Mouse (Mus musculus) testis, postnatal 10 days (tissue): ENCODE data around the gene Fmo4.

Source experiments
- DNase-seq: peaks from one replicate; pipeline ENCODE4 v3.0.0; 2021; ENCODE audit warnings: low spot score

Fmo4 gene

DNA sequence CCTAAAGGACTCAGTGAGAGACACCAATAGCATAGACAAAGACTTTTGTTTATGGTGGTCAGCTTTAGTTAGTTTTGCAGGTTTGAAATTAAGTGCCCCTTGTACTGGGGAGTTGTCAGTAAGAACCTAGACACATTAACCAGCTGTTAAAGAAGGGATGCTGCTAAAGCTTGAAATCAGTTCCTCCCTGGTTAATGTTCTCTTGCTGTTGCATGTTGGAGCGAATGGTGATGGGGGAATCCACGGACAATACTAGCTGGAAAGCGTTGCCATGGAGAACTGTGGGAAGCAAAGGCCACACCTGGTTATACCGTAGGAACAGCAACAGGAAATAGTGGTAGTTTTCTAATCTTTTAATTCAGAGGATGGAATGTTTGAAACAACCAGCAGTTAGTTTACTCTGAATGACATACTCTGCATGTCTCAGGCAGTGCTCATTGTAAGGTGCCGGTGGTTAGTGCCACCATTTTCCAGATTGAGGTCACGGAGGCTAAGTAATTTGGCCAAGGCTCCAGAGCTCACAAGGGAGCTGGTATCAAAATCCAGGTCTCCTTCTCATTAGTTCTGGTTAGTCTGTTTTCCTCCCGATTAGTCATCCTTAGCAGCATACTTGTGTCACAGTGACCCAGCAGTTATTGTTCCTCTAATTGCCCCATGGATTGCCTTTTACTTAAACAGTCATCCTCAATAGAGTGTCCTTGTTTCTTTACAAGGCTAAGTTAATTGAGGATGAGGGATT lies 21.3 kb downstream of the Fmo4 start:
- no peak for DNase-seq

DNA sequence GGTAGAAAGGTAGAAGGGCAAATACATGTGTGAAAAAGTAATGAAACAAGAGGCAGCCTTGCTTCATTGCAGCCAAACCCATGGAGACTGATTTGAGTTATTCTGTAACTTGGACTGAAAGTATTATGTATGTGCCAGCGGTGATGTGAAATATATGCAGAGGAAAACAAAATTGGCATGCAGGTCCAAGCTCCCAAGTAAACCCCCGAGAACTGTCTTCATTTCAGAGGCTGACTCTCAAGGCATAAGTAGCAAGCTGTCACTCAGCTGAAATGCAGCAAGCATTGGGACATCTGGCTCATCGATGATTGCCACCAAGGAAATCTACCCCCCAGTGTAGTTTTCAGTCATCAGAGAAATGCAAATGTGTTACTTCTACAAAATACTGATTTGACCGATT lies 28.6 kb downstream of the Fmo4 start:
- DNase-seq, result no peak

DNA sequence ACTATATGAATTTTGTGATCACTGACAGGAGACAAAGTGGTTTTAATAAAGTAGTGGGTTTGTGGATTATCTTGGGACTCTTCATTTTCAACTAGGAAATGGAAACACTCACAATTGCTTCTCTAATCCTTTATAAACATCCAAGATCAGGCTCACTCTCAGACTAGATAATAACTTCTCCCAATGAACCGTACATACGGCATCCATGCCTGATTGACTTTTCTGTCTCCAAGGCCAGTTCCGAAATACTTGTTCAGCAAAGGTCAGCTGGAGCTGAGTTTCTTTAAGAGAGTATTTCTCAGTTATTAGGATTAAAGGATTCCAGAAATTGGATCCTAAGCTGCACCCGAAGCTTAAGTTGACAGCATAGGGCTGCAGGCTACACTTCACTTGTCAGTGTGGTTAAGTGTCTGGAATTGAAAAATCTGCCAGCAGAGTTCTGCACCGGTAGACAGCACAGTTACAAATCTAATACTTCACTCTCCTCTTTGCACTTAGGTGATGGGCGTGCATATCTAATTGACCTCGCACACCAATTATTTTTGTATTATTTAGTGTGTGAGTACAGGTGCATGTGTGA lies 30.0 kb downstream of the Fmo4 start:
- no peak for DNase-seq

DNA sequence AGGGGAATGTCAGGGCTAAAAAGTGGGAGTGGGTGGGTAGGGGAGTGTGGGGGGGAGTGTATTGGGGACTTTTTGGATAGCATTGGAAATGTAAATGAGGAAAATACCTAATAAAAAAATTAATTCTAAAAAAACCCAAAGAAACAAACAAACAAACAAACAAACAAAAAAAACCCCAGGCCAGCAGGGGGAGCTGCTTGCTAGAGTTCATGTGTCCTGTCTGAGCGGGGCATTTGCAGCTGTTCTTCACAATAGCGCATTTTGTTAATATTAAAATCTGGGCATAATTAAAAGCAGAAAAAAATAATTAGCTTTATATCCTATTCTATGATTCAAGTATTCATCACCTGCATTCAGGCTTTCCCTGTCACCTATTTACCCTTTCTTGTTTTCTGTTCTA lies 32.7 kb downstream of the Fmo4 start:
- peak; percentile 50 for DNase-seq

DNA sequence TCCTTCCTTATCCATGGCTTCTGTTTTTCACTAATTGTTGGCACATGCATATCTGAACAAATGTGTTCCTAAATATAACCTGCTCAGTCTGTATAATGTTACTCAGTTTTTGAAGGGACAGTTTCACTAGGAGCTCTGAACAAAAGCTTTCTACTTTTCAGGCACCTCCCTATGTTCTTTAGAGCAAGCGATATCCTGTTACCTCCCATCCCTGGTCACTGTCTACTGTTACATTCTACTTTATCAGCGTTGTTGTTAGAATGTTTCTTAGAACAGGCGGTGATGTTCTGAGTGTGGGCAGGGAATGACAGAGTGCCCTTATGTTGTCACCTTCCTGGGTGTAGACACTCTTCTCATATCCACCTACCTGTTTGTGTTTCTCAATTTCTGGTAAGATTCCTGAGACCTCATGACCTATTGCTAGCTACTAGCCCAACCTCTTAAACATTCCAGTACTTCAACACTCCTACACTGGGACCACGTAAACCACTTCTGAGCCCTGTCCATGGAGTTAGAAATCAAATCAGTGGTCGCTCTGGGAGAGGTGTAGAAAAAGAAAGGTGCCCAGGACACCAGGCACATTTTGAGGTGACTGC lies 35.7 kb downstream of the Fmo4 start:
- no peak for DNase-seq

DNA sequence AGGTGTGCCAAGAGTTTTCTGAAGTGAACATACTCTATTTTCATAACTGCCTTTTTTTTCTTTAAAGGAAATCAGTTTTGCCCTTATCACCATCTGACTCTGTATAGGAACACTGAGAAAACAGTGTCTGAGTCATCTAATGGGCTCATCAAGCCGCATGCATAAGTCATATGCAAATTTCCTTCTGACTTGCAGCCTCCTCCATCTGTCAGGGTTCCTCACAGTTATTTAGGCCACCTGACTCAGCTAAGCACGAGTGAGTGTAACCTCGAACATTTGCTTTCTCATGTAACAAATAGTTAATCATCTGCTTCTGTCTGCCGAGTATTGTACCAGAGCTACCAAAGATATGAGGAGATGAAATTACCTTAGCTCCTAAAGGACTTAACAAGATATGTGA lies 40.1 kb downstream of the Fmo4 start:
- DNase-seq, result no peak

DNA sequence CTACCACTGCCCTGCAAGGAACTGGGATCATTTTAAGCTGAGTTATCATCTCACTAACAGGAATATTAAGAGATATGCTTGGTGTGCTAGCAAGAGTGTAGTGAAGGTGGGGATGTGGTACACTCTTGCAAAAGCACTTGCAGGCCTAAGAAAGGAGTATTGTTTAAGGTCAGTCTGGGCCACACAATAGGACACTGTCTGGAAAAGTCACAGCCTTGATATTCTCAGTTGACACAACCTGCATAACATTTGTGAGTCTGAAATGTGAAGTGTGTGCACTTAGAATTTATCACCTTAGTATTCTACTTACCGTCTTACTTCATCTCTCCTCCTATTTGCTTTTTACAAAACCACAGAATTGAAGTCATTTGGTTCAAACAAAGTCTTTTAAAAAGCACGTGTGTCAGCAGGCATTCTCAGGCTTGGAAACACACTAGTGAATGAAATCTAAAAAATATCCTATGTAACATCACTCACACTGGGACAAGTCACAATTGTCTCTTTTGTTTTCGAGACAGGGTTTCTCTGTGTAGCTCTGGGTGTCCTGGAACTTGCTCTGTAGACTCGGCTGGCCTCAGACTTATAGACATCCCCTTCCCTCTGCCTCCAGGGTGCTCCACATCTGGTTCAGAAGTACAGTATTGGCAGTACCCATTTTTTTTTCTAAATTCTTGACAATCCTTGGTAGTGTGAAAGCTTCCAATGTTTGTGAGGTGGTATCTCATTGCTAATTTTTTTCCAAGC lies 42.0 kb downstream of the Fmo4 start:
- DNase-seq, result no peak

DNA sequence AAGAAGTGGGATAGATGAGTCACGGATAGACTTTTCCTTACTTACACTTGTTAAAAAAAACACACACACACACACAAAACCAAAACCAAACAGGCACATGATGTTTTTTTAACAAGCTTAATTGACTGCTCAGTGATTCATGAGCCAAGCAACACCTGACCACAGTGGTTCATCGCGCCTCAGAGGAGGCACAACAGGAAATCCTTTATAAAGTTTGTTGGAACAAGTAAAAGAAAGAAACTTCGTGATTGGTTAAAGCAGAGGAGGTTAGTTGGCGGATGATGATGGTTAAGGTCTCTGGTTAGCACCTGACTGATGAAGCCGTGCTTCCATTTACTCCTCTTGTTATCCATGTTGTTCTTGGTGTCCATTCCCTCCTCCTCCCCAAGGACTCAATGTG lies 61.8 kb downstream of the Fmo4 start:
- DNase-seq, result no peak

DNA sequence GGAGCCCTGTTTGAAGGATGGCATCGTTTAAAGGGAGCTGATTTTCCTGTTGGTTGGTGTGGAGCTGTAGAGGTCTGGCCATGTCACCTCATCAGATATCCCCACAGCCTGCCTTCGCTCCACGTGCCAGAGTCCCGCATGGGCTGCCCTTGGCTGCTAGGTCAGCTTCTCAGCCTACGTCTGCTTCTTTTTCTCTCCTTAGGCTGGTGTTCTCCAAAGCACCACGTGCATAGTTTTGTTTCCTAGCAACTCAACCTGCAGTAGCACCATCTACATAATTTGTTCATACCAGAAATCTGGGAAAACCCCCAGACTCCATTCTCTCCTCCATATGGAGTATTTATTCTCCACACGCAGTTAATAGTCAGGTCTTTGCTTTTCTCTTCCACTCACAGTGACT lies 64.2 kb downstream of the Fmo4 start:
- no peak for DNase-seq

DNA sequence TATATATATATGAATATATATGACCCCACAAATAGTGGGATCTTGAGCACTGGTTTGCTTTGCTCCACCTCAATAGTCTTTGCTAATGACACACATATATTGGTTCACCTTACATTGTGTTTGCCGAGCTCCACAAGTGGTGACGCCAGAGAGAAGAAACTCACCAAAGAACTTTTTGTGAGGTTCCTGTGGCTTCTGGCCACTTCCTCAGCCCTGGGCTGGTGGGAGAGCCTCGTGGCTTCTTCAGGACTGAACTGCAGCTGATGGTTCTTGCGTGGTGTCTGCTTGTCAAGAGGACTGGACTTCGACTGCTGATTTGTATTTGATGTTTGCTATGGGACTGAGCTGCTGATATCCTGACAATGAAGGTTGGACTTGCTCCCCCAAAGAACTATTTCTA lies 65.0 kb downstream of the Fmo4 start:
- no peak for DNase-seq
